Mouse (Mus musculus): ENCODE measurements around the gene Mpp3.

The Mpp3 gene

DNA sequence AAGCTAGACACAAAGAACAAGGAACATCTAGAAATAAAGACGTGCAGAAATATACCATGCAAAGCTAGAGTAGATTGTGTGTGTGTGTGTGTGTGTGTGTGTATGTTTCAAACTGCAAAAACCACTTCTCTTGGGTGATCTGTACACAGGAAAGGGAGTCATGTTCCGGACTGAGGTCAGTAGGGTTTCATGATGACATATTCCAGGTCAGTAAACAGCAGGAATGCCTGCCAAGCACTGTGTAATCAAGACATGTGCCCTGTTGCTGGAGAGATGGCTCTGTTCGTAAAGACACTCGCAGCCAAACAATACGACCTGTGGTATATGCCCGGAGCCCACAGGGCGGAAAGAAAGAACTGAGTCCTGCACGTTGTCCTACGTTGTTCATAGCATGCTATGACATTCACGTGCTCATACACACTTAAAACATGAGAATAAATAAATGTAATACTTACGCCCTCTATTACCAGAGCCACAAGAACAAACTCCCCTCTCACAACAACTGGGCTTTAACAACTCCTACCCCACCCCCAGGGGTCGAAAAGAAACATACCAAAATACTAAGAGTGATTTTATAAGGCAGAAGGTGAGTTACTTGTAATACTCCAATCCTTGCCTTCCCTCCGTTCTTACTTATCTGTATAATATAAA lies 11.4 kb upstream of the Mpp3 start:
- DNase-seq = no peak

DNA sequence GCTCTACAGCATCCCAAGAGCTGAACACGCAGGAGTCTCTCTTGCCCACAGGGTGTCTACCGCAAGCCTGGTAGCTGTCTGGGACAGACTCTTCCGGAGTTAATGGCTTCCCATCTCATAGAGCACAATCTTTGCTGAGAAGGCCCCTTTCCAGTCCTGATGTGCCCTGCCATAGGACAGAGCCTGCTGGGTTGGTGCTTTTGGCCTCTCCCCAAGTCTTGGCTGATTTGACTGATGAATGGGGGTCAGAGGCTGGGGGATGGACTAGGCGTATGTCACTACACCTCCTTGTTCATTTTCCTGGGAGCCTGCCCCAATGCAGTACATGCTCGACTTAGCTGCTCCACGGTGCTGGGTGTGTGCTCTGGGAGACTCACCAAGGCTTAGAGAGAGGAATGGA lies 9.5 kb upstream of the Mpp3 start:
- no peak for DNase-seq

DNA sequence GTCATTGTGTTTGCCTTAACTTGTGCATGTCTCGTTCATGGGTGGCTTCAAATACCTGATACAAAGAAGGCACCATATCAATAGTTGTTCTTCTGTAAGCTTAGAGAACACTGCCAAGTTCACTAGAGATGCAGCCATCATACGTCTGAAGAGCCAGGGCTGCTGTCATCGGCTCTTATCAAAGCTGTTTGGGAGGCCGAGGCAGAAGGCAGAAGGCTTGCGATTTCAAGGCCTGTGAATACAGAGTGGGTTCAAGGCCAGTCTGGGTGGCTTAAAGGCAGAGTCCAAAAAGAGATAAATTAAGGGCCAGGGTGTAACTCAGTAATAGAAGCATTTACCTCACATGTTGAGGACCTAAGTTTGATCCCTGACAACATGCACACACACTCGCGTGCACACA lies 8.1 kb upstream of the Mpp3 start:
- no peak for DNase-seq

DNA sequence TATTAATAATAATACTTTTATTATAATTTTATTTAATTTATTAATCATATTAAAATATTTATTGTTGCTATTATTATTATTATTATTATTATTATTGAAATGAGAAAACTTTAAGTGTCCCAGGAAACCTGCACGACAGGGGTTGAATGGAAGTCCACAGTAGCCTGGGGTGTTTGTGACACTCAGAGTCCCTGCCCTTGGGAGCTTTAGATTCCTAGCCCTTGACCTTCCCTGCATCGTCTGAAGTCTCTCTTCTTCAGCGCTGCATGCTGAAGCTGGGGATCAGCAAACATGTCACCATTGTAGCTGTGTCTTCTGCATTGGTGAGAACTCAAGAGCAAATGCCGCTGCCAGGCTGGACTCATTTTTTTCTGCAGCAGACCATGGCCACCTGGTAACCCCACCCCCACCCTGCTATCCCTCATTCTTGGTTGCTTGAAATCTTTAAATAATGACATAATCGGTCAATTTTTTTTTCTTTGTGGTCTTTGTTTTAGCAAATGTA lies 7.2 kb upstream of the Mpp3 start:
- DNase-seq = no peak

DNA sequence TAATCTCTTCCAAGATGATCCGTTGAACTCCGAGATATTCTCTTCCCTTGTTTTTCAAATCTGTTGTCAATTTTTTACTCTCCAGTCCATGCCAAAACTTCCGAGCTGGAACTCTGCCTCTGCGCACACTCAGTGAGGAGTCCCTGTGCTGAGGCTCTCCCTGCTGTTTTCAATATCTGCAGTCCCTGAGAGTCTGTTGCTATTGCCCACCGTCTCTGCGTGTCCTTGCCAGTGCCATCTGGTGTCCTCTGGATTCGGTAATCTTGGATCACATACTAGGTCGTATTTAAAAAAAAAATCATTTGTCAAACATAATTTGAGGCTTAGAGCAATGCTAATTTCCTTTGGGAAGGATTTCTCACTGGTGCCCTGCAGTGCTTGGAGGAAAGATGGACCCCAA lies 6.6 kb upstream of the Mpp3 start:
- DNase-seq = peak; percentile 93

DNA sequence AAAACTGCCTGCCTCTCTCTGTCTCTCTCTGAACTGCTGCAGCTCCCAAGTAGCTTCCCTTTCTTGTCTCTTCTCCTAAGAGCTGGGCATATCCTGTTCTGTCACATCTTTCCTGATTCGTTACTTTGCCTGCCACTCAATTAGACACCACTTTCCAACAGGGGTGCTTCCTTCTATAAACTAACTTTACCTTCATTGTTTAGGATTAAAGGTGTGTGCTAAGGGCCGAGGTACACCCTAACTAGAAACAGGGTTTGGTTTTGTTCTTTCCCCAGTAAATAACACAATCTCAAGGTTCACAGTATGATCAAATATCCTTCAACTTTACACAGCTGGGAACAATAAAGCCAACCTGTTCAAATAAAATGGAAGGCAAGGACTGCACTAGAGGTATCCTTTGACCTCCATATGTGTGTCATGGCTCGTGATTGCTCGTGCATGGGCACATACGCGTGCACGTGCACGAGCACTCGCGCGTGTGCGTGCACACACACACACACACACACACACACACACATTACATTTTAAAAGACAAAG lies 4.9 kb upstream of the Mpp3 start:
- DNase-seq = no peak

DNA sequence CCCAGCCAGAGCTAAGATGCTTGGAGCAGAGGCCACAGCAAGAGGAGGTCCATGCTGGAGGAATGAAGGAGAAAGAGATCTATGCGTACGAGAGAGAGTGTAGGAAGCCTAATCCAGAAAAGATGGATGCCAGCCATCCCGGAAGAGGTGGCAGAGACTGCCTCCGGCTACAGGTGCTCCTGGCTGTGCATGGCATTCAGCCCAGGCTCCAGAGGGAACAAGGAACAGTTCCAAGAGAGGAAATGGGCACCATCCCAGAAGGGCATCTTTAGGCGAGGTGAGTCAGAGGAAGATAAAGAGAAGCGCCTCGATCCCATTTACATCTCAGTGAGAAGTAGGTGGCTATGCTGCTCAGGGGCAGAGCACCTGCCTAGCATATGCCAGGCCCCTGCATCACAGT lies 2.9 kb upstream of the Mpp3 start:
- peak; percentile 98 for DNase-seq

DNA sequence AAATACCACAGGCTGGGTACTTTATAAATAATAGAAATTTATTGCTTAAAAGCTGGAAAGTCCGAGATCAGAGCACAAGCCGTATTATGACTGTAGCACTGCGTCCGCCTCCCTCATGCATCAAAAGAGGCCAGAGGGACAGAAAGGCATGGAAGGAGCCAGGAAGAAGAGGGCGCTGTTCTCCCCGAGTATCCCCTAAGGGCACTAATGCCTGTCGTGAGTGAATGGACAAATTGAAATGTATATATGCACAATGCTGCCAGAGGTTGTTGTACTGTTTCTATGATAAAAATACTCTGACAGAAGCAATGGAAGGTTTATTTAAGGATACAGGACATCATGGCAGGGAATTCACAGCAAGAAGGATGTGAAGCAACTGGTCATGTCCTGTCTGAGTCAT lies 1.7 kb upstream of the Mpp3 start:
- DNase-seq = no peak

DNA sequence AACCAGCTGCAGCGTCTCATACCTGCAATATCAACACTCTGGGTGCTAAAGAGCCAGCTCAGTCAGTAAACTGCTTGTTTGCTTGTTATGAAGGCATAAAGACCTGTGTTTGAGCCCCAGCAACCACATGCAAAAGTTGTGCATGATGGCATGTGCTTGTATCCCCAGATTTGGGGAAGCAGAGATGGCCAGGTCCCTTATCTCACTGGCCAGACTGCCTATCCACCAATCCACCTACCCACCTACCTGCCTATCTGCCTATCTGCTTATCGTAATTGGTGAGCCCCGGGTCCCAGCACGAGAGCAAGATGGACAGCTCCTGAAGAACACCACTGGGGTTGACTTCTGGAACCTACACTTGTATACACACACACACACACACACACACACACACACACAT lies 1.0 kb upstream of the Mpp3 start:
- no peak for DNase-seq

DNA sequence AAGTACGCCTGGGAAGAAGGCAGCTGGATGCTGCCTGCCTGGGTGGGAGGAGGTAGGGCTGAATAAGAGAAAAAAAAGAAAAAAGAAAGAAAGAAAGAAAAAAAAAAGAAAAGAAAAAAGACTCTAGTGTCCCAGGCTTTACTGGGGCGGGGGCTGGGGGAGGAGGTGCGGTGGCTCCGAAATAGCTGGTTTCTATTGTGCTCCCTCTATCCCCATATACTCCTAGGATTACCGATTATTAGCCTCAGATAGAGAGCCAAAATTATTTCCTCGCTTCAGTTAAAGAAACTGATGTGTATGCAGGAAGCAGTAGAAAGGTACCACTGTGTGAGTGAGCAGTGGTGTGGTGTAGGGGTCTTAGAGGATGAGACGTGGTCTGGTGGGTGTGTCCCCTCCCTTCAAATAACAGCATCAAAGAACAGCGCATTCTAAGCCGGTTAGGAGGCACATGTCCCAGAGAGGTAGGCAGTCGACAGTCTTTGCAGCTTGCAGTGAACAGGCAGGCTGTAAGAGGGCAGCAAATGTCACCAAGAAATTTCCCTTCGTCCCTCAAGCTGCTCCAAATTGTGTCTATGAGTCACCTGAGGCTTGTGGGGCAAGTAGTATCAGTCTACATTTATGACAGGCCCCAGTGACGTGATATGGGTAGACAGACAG lies 772 bp downstream of the Mpp3 start:
- DNase-seq = peak; percentile 75

DNA sequence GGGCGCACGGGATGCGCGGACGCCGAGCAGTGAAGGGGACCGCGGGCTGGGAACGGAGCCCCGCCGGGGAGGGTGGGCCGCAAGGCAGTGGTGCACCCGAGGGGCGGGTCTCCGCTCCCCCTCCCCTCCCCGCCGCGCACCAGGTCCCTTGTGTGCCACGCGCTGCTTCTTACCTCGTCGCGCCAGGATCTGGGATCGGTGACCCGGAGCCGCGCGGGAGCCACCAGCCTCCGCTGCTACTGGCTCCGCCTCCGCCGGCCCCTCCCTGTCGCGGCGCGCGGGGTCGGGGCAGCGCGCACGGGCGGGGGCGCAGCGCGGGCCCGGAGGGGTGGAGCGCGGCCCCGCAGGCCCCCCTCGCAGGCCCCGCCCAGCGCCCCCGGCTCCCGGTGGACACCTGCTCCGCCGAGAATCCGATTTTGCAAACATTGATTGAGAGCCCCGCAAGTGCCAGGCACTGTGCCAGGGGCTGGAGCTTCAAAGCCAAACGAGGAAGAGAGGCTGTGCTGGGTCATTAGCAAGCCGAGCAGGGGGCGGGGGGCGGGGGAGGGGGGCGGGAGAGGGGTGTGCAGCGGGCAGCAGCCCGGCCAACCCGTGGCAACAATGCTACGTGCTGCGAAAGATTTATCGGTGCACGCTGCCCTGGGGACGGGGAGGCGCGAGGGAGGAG lies 1.4 kb downstream of the Mpp3 start:
- peak; percentile 91 for DNase-seq

DNA sequence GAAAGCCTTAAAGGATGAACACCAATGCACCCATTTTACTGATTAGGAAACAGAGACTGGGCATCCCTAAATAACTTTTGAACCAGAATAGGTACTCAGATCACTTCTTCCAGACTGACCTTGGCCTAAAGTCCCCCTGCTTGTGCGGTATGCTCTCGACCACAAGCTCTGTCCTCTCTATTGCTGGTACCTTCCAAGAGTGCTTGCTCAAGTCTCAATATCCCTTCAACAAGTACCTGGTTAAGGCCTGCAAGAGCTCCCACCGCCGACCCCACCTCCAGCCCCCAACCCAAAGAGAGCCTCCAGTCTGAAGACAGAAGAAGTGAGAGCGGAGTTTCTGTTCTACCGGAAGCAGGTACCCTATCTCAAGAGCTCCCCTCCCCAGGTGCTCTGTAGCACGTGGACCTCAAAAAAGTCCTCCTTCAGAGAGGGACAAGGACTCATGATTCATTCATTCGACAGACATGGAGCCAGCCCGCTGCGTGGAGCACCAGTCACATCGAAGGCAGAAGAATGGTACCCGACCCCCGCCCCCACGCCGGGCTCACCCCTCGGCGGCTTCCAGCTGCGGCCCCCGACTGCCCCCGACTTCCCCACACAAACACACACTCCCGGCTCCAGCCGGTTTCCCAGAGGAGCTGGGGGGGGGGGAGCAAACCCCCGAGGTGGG lies 2.1 kb downstream of the Mpp3 start:
- peak; percentile 73 for DNase-seq

DNA sequence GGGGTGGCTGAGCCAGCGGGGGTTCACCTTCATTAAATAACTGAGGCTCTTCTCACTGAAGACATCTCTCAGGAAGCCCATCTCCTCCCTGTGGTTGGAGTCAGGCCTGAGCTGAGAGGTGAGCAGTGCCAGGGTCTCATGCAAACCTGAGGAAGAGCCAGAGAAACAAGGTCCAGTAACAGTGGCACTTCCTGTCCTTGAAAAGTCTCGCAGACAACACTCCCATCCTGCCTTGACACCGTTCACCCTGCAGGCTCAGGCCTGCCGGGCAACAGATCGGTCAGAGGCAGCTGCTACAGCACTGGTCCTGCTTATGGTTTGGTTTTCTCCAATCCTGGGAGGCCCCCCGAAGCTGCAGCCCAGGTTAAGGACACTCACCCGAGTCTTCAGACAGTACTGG lies 2.9 kb downstream of the Mpp3 start:
- DNase-seq = no peak

DNA sequence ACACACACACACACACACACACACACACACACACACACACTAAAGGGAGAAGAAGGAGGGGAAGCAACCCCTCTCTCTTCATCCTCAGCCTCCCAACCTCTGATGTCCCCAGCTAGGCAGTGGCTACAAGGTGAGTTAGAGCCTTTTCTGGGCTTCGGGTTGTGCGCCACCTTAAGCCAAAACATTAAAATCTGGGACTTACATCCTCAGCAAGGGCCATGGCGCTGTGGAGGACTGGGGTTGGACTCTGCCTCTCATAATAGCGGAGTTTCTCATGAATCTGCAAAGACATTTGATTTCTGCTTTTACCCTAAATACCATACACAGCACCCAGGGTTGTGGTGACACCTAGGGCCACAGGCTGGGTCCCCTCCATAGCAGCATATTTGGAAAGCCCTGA lies 3.4 kb downstream of the Mpp3 start:
- DNase-seq = no peak

DNA sequence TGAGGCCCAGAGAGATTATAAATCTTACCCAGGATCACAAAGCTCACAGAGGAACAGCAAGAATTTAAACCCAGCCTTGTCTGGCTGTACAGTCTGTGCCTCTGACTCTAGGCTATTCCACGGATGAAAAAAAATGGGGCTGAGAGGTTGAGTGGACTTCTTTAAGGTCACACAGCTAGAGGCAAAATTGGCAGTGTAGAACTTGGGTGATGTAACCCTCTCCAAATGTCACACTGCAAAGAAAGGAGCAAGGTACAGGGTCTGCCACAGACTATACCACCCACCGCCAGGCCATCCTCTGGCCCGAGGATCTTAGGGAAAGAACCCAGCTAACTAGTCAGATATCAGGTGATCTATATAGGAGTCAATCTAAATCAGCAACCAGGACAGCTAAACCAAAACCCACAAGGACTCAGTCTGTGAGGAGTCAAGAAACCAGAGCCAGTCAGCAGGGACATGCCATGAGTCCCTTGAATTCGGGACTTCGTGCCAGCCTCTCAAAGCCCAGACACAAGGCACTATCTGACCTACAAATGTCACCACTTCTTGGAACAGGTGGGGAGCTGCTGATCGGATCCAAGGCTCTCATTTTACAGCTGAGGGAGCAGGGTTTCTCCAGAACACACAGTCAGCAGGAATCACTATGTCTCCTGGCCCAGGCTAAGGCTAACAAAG lies 4.0 kb downstream of the Mpp3 start:
- peak; percentile 93 for DNase-seq

DNA sequence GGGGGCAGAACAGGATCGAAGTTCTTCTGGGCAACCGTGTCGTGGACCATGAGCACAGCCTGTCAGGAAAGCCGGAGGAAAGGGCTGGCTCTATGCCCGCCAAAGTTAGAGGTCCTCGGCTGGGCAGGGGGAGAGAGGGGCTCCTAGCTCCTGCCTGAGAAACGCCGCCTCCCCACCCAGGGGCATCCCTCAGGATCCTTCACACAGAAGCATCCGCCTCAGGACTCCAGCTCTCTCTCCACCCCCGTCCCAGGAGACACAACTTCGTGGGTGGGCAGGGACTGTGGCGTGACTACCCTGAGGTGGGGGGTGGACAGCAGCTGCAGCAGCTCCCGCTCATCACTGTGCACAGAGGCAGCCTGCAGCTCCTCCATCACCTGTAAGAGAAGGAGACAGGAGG lies 4.9 kb downstream of the Mpp3 start:
- DNase-seq = no peak

DNA sequence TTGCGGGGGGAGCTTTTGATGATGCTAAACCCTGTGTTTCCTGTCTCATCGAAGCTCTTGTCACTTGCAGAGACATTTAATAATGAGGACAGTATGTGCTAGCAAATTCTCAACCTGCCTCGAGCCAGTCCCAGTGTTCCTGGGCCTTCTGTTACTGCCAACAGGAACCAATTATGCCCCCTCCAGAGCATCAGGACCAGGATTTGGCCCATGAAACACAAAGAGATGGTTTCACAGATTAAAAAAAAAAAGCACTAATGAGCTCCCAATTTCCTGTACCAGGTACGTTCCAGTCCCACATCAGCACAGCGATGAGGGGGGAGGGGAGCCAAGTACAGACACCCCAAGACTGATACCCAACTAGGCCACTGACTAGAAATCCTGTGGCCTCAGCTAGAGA lies 7.1 kb downstream of the Mpp3 start:
- DNase-seq = peak; percentile 75

DNA sequence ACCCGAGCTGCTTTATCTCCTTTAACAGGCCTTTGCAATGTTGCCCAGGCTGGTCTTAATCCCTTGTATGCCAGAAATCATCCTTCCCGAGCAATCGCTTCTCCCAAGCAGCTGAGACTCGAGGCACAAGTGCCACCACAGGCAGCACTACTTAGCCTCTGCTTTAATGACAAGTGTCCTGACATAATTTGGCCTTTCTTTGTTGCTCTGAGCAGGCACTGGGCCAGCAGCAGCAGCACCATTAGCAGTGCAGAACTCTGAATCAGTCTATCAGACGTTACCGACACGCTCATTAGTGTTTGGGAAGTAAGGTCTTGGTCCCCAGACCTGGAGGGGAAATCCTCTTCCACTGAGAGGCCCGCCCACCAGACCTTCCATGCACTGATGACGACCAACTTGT lies 8.5 kb downstream of the Mpp3 start:
- no peak for DNase-seq

DNA sequence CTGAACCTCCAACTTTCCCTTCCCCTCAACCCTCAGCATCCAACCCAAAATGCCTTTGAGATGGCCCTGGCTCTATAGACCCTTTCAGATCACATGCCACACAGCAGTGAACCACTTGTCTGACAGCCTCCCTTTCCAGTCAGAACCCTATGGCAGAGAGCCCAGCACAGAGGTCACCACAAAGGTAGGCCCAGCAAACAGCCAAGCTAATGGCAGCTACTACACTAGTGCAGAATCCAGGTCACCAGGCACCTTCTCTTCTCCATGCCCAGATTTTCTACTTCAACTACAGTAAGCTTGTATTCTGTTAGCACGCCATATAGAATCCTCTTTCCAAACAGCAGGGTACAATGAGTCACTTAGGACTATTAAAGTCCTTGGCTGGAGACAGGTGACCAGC lies 12.1 kb downstream of the Mpp3 start:
- DNase-seq = no peak

DNA sequence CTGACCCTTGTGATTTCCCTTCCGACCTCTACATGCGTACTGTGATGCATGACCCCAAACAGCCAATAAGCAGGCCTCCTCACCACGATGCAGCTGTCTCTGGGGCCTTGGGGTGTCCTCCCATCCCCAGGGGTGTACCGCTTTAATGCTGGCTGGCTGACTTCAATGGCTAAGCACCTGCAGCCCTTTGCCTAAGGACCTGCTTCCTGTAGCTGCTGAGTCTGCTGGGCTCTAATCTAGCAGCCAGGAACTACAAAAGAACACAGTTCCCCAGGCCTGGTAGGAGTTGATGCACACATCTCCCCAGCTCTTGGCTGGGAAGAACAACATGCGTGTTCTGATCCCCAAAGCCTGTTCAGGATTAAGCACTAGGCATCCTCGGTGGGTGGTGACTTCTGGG lies 12.8 kb downstream of the Mpp3 start:
- DNase-seq = no peak

DNA sequence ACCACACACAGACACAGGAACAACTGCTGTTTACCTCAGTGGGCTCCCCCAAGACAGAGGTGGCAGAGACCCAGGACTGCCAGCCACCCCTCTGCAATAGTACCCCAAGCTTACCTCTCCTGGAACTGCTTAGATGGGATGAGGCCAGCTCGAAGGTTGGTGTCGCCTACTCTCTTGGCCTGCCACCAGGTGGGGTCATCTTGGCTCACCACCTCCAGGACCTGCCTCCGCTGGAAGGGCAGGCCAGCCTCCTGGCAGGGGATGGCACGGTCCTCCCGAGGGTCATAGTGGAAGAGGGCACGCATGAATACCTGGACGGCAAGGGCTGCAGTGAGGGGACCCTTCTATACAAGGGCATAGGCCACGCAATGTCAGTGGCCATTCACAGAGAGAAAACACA lies 15.1 kb downstream of the Mpp3 start:
- DNase-seq = no peak

DNA sequence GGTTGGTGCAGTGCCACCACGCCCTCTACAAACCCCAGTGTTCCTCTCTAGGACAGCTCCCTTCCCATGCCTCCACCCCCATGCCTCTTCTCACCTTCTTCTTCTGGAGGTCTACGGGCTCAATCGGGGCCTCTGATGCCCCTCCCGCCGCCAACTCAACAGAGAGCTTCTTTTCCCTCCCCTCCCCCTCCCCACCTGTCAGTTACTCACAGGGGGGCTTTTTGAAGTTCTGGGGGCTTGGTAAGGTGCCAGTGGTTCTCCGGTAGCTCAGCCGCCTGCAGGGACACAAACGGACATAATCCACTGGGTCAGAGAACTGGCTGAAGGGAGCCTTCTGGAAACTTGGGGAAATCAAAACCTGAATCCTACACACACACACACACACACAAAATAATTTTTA lies 16.8 kb downstream of the Mpp3 start:
- no peak for DNase-seq

DNA sequence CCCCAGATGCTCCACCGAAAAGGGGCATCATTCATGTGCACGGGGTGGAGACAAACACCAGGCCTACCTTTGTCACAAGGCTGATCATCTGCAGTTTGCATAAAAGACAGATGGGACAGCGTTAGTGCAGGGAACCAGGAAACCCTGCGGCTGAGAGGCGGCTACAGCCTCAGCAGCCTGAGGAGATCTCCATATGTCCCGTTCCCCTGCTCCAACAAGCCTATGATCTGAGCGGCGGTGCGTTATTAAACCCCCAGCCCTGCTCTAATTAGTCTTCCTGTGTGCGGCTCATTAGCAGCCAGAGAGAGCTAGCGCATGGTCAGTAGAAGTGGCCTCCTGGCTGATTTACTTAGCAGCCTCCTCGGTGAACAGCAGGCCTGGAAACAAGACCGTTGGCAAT lies 18.1 kb downstream of the Mpp3 start:
- DNase-seq = peak; percentile 89
